Mouse (Mus musculus) CH12.LX (cell line): Measurements from ENCODE around the gene Dapk2. TPM values are rescaled to one million over a fixed set of nuclear protein-coding genes. Genes with fewer than 3 reads are reported as not detected.

Experiments
- DNase-seq: peaks from one replicate; pipeline ENCODE4 v3.0.0-alpha.2; 2013; ENCODE audit errors: extremely low read depth
- H3K27ac ChIP-seq: 2 replicates; pipeline ENCODE4 v1.5.1; 2012; ENCODE audit warnings: low read depth, mild to moderate bottlenecking, control low read depth, moderate library complexity; ENCODE audit not compliant: insufficient read depth
- H3K27me3 ChIP-seq: replicated peaks from 2 replicates; pipeline ENCODE3; 2012; ENCODE audit warnings: inconsistent platforms
- H3K36me3 ChIP-seq, 2 experiments: replicated peaks in 1 of 2; 2 replicates each; pipeline versions ENCODE3 to v1.6.1; 2012; ENCODE audit warnings: inconsistent platforms in 1 of 2, low read length in 1 of 2, mild to moderate bottlenecking in 1 of 2, mixed read lengths in 1 of 2, moderate library complexity in 1 of 2; ENCODE audit not compliant: control insufficient read depth in 1 of 2, insufficient read depth in 1 of 2
- H3K4me1 ChIP-seq, 2 experiments: 2 replicates each; pipeline ENCODE4 v1.6.1; 2012; ENCODE audit warnings: inconsistent platforms in 1 of 2, moderate library complexity in 1 of 2; ENCODE audit not compliant: insufficient read depth in 2 of 2, control insufficient read depth in 1 of 2
- H3K4me2 ChIP-seq: 2 replicates; pipeline ENCODE4 v1.6.1; 2012; ENCODE audit warnings: low read depth, mild to moderate bottlenecking, control low read depth; ENCODE audit not compliant: poor library complexity, insufficient read depth, severe bottlenecking
- H3K4me3 ChIP-seq, 3 experiments: fragments of 150-350 bp in 1 of 3; sonication (generic) in 1 of 3; replicated peaks in 1 of 3; 2 replicates each; pipeline versions ENCODE3 to v1.5.1; 2011 to 2012; ENCODE audit warnings: low read depth in 2 of 3, low read length in 2 of 3, mild to moderate bottlenecking in 2 of 3, moderate library complexity in 2 of 3, control low read depth in 1 of 3, improper control_type of control experiment in 1 of 3, inconsistent platforms in 1 of 3, mixed read lengths in 1 of 3; ENCODE audit not compliant: poor library complexity in 1 of 3
- H3K79me2 ChIP-seq: replicated peaks from 2 replicates; pipeline ENCODE4 v1.6.1; 2012; ENCODE audit warnings: mild to moderate bottlenecking, moderate library complexity; ENCODE audit not compliant: control insufficient read depth, poor library complexity, insufficient read depth, severe bottlenecking; ENCODE audit errors: extremely low read depth
- H3K9ac ChIP-seq: 2 replicates; pipeline ENCODE4 v1.6.1; 2012; ENCODE audit warnings: low read depth, mild to moderate bottlenecking, control low read depth, moderate library complexity; ENCODE audit not compliant: insufficient read depth
- H3K9me3 ChIP-seq: replicated peaks from 2 replicates; pipeline ENCODE3; 2012; ENCODE audit warnings: low read length, inconsistent platforms, mixed read lengths
- ELF1 ChIP-seq: IDR thresholded peaks from 2 replicates; pipeline ENCODE4 v1.6.1; 2014; ENCODE audit warnings: low read depth, mild to moderate bottlenecking, inconsistent platforms, low read length, improper control_type of control experiment
- ETS1 ChIP-seq: conservative IDR thresholded peaks from 2 replicates; pipeline ENCODE4 v1.6.1; 2012; ENCODE audit warnings: low read depth, mild to moderate bottlenecking, inconsistent platforms, low read length, improper control_type of control experiment, moderate library complexity
- GABPA ChIP-seq: IDR thresholded peaks from 2 replicates; pipeline ENCODE4 v1.6.1; 2012; ENCODE audit warnings: low read depth, low read length, improper control_type of control experiment, inconsistent platforms; ENCODE audit not compliant: insufficient replicate concordance
- HCFC1 ChIP-seq: IDR thresholded peaks from 2 replicates; pipeline ENCODE4 v1.6.1; 2012; ENCODE audit warnings: low read depth, mild to moderate bottlenecking, inconsistent platforms, low read length, improper control_type of control experiment
- IRF4 ChIP-seq: IDR thresholded peaks from 2 replicates; pipeline ENCODE4 v1.6.1; 2014; ENCODE audit warnings: low read depth, mild to moderate bottlenecking, inconsistent platforms, low read length, improper control_type of control experiment
- JUN ChIP-seq: IDR thresholded peaks from 2 replicates; pipeline ENCODE4 v1.6.1; 2011; ENCODE audit warnings: low read depth, mild to moderate bottlenecking, low read length, improper control_type of control experiment, moderate library complexity; ENCODE audit not compliant: insufficient read depth
- JUND ChIP-seq: conservative IDR thresholded peaks from 2 replicates; pipeline ENCODE4 v1.6.1; 2011; ENCODE audit warnings: low read depth, low read length, improper control_type of control experiment
- KAT2A ChIP-seq: IDR thresholded peaks from 2 replicates; pipeline ENCODE4 v1.6.1; 2012; ENCODE audit warnings: low read length, improper control_type of control experiment, inconsistent platforms; ENCODE audit not compliant: insufficient replicate concordance
- MAX ChIP-seq: IDR thresholded peaks from 2 replicates; pipeline ENCODE4 v1.6.1; 2011; ENCODE audit warnings: low read length, improper control_type of control experiment
- MEF2A ChIP-seq: IDR thresholded peaks from 2 replicates; pipeline ENCODE4 v1.6.1; 2014; ENCODE audit warnings: low read depth, mild to moderate bottlenecking, inconsistent platforms, low read length, improper control_type of control experiment, borderline replicate concordance
- NELFE ChIP-seq: IDR thresholded peaks from 2 replicates; pipeline ENCODE4 v1.6.1; 2011; ENCODE audit warnings: low read depth, low read length, improper control_type of control experiment
- PAX5 ChIP-seq: IDR thresholded peaks from 2 replicates; pipeline ENCODE4 v1.6.1; 2012; ENCODE audit warnings: low read length, inconsistent platforms, mixed read lengths
- POLR2A ChIP-seq: IDR thresholded peaks from 2 replicates; pipeline ENCODE4 v1.6.1; 2011; ENCODE audit warnings: low read depth, mild to moderate bottlenecking, improper control_type of control experiment, low read length
- POLR2AphosphoS2 ChIP-seq: IDR thresholded peaks from 2 replicates; pipeline ENCODE4 v1.6.1; 2011; ENCODE audit warnings: low read depth, low read length, improper control_type of control experiment
- RAD21 ChIP-seq: IDR thresholded peaks from 2 replicates; pipeline ENCODE4 v1.6.1; 2011; ENCODE audit warnings: low read depth, mild to moderate bottlenecking, low read length, improper control_type of control experiment, moderate library complexity
- SIN3A ChIP-seq: IDR thresholded peaks from 2 replicates; pipeline ENCODE4 v1.6.1; 2012; ENCODE audit warnings: low read length, improper control_type of control experiment, inconsistent platforms
- SMC3 ChIP-seq: IDR thresholded peaks from 2 replicates; pipeline ENCODE4 v1.6.1; 2011; ENCODE audit warnings: low read depth, low read length, improper control_type of control experiment
- TCF12 ChIP-seq: IDR thresholded peaks from 2 replicates; pipeline ENCODE4 v1.6.1; 2014; ENCODE audit warnings: low read depth, mild to moderate bottlenecking, inconsistent platforms, low read length, improper control_type of control experiment
- UBTF ChIP-seq: IDR thresholded peaks from 2 replicates; pipeline ENCODE4 v1.6.1; 2012; ENCODE audit warnings: low read depth, mild to moderate bottlenecking, inconsistent platforms, low read length, improper control_type of control experiment, moderate library complexity
- USF1 ChIP-seq: IDR thresholded peaks from 2 replicates; pipeline ENCODE4 v1.6.1; 2014; ENCODE audit warnings: low read depth, mild to moderate bottlenecking, inconsistent platforms, low read length, improper control_type of control experiment
- ZKSCAN1 ChIP-seq: IDR thresholded peaks from 2 replicates; pipeline ENCODE4 v1.6.1; 2012; ENCODE audit warnings: low read depth, inconsistent platforms, low read length, improper control_type of control experiment, borderline replicate concordance
- dilution Hi-C: fragments of 300-500 bp; cut with MboI; formaldehyde crosslinking; loops from 2 replicates; pipeline ENCODE4 v1.14.3; 2020; ENCODE audit warnings: low sequenced_read_pairs; ENCODE audit not compliant: extremely low pct_unique_long_range_greater_than_20kb, extremely low pct_ligation_motif_present
- in situ Hi-C: fragments of 300-500 bp; cut with MboI; formaldehyde crosslinking; loops from 3 replicates; pipeline ENCODE4 v1.14.3; 2019; ENCODE audit warnings: low sequenced_read_pairs, low pct_ligation_motif_present, low pct_unique_long_range_greater_than_20kb, mixed read lengths
- polyA plus RNA-seq: library from polyadenylated mRNA; unstranded; fragments of >175 nt; gene quantifications from 2 replicates; pipeline ENCODE4 v1.2.1, GENCODE M21; 2012; ENCODE audit warnings: low read depth; ENCODE audit not compliant: insufficient read length
- total RNA-seq, 2 experiments: library from RNA; depleted of rRNA; stranded (reverse); fragments of 300-350 nt in 1 of 2; fragments of >200 nt in 1 of 2; gene quantifications; 2 replicates each; pipeline ENCODE4 v1.2.3; 2012 to 2014

Gene Dapk2
- total and polyA plus RNA-seq, 3 experiments = 25.2 to 60.3 (median 39.0) TPM

GRCm38 (mm10) chr9:66182679-66182993, 24.6 kb downstream of the Dapk2 start:
- dilution Hi-C loops (no loop called here), in situ Hi-C loops (no loop called here)
- H3K9ac ChIP-seq = no peak overlapping the region

DNA sequence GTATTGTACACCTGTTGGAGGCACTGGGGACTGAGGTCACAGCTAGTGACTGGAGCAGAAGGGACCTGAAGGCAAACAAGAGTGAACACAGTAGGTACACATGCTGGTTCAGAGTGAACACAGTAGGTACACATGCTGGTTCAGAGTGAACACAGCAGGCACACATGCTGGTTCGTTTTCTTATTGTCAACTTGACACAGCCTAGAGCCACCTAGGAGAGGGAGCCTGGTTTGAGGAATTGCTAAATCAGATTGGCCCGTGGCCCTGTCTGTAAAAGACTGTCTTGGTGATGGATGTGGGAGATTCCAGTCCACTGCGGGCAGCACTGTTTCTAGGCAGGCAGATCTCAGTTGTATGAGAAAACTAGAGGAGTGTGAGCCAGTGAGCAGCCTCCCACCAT, 25.0 kb downstream of the Dapk2 start:
- Histone ChIP-seq H3K9ac (no peak overlapping the region), H3K4me3 (no peak overlapping the region), H3K4me1 (peaks cover 13 to 76% of the 10 kb centered on the region in 2 experiments), H3K36me3 (peaks cover 4 to 34% of the 10 kb centered on the region in 2 experiments), H3K9me3 (no peaks in the 10 kb centered on the region), H3K4me2 (no peak overlapping the region), H3K27ac (no peak overlapping the region), H3K27me3 (no peaks in the 10 kb centered on the region), H3K79me2 (no peaks in the 10 kb centered on the region; the same call in 1 of the 2 replicates)
- no peak for DNase-seq
- in situ Hi-C loops = no loop called here
- dilution Hi-C loops = no loop called here
- peak; percentile 75 for TF ChIP-seq ZKSCAN1
- no peak for TF ChIP-seq GABPA

More at GRCm38 (mm10) chr9:66182679-66182993, 24.6 kb downstream of the Dapk2 start:
- no peak overlapping the region for H3K27ac ChIP-seq
- TF ChIP-seq GABPA (no peak), PAX5 (no peak), NELFE (no peak), KAT2A (no peak), JUND (no peak), TCF12 (no peak), UBTF (no peak), SMC3 (no peak), IRF4 (no peak), HCFC1 (no peak), SIN3A (no peak), USF1 (no peak), ETS1 (no peak), MAX (no peak), RAD21 (no peak), JUN (no peak), ELF1 (no peak), MEF2A (no peak), POLR2A (no peak), POLR2AphosphoS2 (no peak)
- H3K9me3 ChIP-seq = no peaks in the 10 kb centered on the region
- peaks cover 13 to 80% of the 10 kb centered on the region in 2 experiments for H3K4me1 ChIP-seq
- H3K4me2 ChIP-seq = no peak overlapping the region
- H3K36me3 ChIP-seq = peaks cover 4 to 36% of the 10 kb centered on the region in 2 experiments
- no peak overlapping the region for H3K4me3 ChIP-seq
- DNase-seq = no peak
- H3K27me3 ChIP-seq = no peaks in the 10 kb centered on the region
- no peaks in the 10 kb centered on the region; the same call in 1 of the 2 replicates for H3K79me2 ChIP-seq
